Mouse (Mus musculus) hindbrain, embryonic 15.5 days (tissue): ENCODE results near the gene Nfatc2ip. TPM values are rescaled to one million over a fixed set of nuclear protein-coding genes. Genes with fewer than 3 reads are reported as not detected.

Experiments used
- ATAC-seq: fragments of 200-750 bp; cut with Nextera tagmentation; 2 replicates; pipeline ENCODE4 v1.8.0; 2017; ENCODE audit warnings: low read depth, moderate number of reproducible peaks, moderate TSS enrichment; ENCODE audit not compliant: low FRiP score
- H3K27ac ChIP-seq: fragments of 300-500 bp; sonication (generic); replicated peaks from 2 replicates; pipeline ENCODE4 v1.5.1; 2015; ENCODE audit warnings: mild to moderate bottlenecking, inconsistent platforms
- H3K27me3 ChIP-seq: fragments of 300-500 bp; sonication (generic); 2 replicates; pipeline ENCODE4 v1.6.1; 2015; ENCODE audit warnings: control low read depth, inconsistent platforms
- H3K36me3 ChIP-seq: fragments of 300-500 bp; sonication (generic); 2 replicates; pipeline ENCODE4 v1.6.1; 2015; ENCODE audit warnings: control low read depth, inconsistent platforms
- H3K4me1 ChIP-seq: fragments of 300-500 bp; sonication (generic); replicated peaks from 2 replicates; pipeline ENCODE4 v1.6.1; 2015; ENCODE audit warnings: control low read depth, inconsistent platforms
- H3K4me2 ChIP-seq: fragments of 300-500 bp; sonication (generic); 2 replicates; pipeline ENCODE4 v1.6.1; 2015; ENCODE audit warnings: moderate library complexity, mild to moderate bottlenecking, inconsistent platforms
- H3K4me3 ChIP-seq: fragments of 300-500 bp; sonication (generic); 2 replicates; pipeline ENCODE4 v1.5.1; 2015; ENCODE audit warnings: mild to moderate bottlenecking, inconsistent platforms
- H3K9ac ChIP-seq: fragments of 300-500 bp; sonication (generic); 2 replicates; pipeline ENCODE4 v1.6.1; 2015; ENCODE audit warnings: inconsistent platforms
- H3K9me3 ChIP-seq: fragments of 300-500 bp; sonication (generic); 2 replicates; pipeline ENCODE4 v1.6.1; 2016; ENCODE audit warnings: control low read depth, inconsistent platforms
- WGBS: fragments of 180-500 bp; shearing (Covaris S2); methylation state at CpG from one replicate; pipeline ENCODE4 v1.1.7; 2015; 5-methylcytosine and 5-hydroxymethylcytosine counted together
- polyA plus RNA-seq: library from polyadenylated mRNA; unstranded; fragments of >200 nt; fragmentation: Nextera tagmentation; extraction: Ambion mirVana; gene quantifications from 2 replicates; pipeline ENCODE4 v1.2.1, GENCODE M21; 2015

The Nfatc2ip gene
- polyA plus RNA-seq, 1 experiment from 2014 or later = 2.7 TPM

DNA sequence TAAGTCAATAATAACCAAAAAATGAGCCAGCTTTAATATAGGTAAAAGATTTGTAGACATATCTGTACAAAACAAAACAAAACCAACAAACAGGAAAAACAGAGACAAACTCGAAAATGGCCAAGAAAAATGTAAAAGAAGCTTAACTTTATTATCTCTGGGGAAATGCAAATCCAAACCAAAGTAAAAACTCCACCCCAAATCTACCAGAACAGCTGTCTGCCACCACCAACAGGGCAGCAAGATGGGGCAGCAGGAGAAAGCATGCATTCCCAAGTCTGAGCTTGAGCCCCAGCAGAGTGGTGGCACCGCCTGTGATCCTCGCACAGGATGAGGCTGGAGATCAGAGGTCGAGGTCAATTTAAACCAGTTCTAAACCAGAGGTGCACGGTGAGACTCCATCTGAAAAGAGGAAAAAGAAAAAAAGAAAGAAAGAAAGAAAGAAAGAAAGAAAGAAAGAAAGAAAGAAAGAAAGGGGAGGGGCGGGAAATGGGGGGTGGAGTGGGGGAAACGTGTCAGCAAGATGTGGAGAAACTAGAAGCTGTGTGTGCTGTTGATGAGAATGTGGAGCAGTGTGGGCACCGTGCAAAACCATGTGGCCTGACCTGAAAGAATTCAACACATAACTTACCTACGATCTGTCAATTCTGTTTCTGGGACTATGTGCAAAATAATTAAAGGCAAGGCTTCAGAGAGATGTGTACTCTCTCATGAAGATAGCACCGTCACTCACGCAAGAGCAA lies 43.1 kb downstream of the Nfatc2ip start:
- Histone ChIP-seq H3K4me1 (0 out of 2 replicates have a peak, but pooled peaks cover 6% of the 10 kb centered on the region), H3K36me3 (no peaks in the 10 kb centered on the region), H3K9ac (no peak overlapping the region), H3K27me3 (no peaks in the 10 kb centered on the region), H3K27ac (no peak overlapping the region), H3K4me3 (no peak overlapping the region), H3K4me2 (no peak overlapping the region), H3K9me3 (no peaks in the 10 kb centered on the region)
- ATAC-seq = no peak
- 63% methylated on average over 11 of the region's 11 CpGs for WGBS

DNA sequence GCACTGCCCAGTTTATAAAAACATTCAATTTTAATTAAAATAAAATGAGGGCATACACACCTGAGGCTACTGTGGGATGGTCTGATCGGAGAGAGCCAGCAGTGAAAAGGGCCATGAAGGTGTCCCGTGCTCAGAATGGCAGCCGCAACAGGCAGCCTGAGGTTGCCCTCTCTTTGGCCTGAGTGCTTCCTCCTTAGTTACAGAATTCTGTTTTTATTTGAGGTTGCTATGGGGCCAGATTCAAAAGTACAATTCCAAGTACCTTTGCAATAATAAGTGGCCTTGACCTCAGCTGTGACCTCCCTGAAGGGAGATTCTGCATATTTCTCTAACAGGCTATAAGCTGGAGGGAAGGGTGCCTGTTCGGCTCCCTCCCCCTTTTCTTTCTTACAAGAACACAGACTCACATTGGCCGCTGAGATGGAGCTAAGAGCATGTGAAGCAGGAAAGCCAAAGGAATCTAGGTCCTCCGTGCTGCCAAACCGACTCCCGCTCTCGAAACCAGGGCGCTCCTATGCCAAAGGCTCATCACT lies 45.1 kb downstream of the Nfatc2ip start:
- Histone ChIP-seq H3K9me3 (no peaks in the 10 kb centered on the region), H3K4me3 (peak overlapping the region; percentile 17; the same call in 1 of the 2 replicates), H3K4me2 (peak overlapping the region; percentile 51), H3K27me3 (no peaks in the 10 kb centered on the region), H3K4me1 (0 out of 2 replicates have a peak, but pooled peaks cover 6% of the 10 kb centered on the region), H3K27ac (peak overlapping the region; percentile 61), H3K9ac (no peak overlapping the region), H3K36me3 (no peaks in the 10 kb centered on the region)
- 48% methylated on average over 10 of the region's 10 CpGs for WGBS
- no peak for ATAC-seq

GRCm38 (mm10) chr7:126350748-126351418 lies 45.7 kb downstream of the Nfatc2ip start:
- H3K27ac ChIP-seq = peak overlapping the region; percentile 61
- no peaks in the 10 kb centered on the region for H3K27me3 ChIP-seq
- no peaks in the 10 kb centered on the region for H3K36me3 ChIP-seq
- H3K4me1 ChIP-seq = 0 out of 2 replicates have a peak, but pooled peaks cover 6% of the 10 kb centered on the region
- H3K9me3 ChIP-seq = no peaks in the 10 kb centered on the region
- peak overlapping the region; percentile 51 for H3K4me2 ChIP-seq
- no peak; the same call in 1 of the 2 replicates for ATAC-seq
- peak overlapping the region; percentile 17 for H3K4me3 ChIP-seq
- no peak overlapping the region for H3K9ac ChIP-seq
- WGBS = 59% methylated on average over 20 of the region's 20 CpGs

GRCm38 (mm10) chr7:126348293-126348692 lies 48.2 kb downstream of the Nfatc2ip start:
- H3K4me2 ChIP-seq = no peak overlapping the region
- H3K27me3 ChIP-seq = no peaks in the 10 kb centered on the region
- no peak for ATAC-seq
- H3K9ac ChIP-seq = no peak overlapping the region
- no peak overlapping the region for H3K27ac ChIP-seq
- no peaks in the 10 kb centered on the region for H3K9me3 ChIP-seq
- 74% methylated on average over 8 of the region's 8 CpGs for WGBS
- H3K36me3 ChIP-seq = no peaks in the 10 kb centered on the region
- no peak overlapping the region for H3K4me3 ChIP-seq
- 0 out of 2 replicates have a peak, but pooled peaks cover 6% of the 10 kb centered on the region for H3K4me1 ChIP-seq

- Histone ChIP-seq H3K9ac (no peak overlapping the region), H3K4me2 (no peak overlapping the region), H3K9me3 (no peaks in the 10 kb centered on the region), H3K36me3 (no peaks in the 10 kb centered on the region), H3K4me1 (0 out of 2 replicates have a peak, but pooled peaks cover 6% of the 10 kb centered on the region), H3K27ac (no peak overlapping the region), H3K4me3 (no peak overlapping the region), H3K27me3 (no peaks in the 10 kb centered on the region)
- ATAC-seq = no peak
- WGBS = 43% methylated on average over 1 of the region's 1 CpGs
Measured at GRCm38 (mm10) chr7:126347098-126347497, 49.4 kb downstream of the Nfatc2ip start.

DNA sequence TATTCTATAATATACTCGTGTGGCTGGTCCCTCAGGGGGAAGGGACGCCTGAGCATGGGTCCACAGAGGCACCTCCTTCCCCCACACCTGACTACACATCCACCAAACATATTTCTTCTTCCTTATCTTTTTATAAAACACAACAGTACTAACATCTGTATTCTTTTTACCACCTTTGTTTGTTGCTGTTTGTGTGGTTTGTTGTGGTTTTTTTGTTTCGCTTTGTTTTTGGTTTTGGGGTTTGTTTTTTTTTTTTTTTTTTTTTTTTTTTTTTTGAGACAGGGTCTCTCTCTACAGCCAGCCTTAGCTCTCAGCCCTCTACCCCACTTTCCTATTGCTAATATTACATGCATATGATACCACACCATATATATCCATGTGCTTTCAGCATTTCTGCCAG lies 50.6 kb downstream of the Nfatc2ip start:
- Histone ChIP-seq H3K27ac (no peak overlapping the region), H3K4me2 (no peak overlapping the region), H3K4me3 (no peak overlapping the region), H3K36me3 (no peaks in the 10 kb centered on the region), H3K9ac (no peak overlapping the region), H3K4me1 (no peaks in the 10 kb centered on the region), H3K27me3 (no peaks in the 10 kb centered on the region), H3K9me3 (no peaks in the 10 kb centered on the region)
- 57% methylated on average over 3 of the region's 3 CpGs for WGBS
- ATAC-seq = no peak

DNA sequence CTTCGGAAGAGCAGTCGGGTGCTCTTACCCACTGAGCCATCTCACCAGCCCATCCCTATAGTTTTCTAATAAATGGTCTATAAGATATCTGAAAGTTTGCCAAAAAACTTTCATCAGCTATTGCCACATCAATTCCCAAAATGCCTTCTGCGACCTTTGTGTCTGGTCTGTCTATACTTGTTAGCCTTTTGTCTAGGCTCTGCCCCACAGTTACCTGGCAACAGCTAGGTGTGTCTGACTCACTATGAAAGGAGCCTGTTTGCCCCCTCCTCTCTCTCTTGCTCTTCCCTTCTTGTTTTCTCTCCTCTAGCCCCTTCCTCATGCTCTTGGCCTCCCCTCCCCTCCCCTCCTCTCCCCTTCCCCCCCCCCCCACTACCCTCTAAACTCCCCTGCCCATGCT lies 51.0 kb downstream of the Nfatc2ip start:
- Histone ChIP-seq H3K4me3 (no peak overlapping the region), H3K27ac (no peak overlapping the region), H3K9ac (no peak overlapping the region), H3K4me2 (no peak overlapping the region), H3K27me3 (no peaks in the 10 kb centered on the region), H3K4me1 (no peaks in the 10 kb centered on the region), H3K9me3 (no peaks in the 10 kb centered on the region), H3K36me3 (no peaks in the 10 kb centered on the region)
- no peak for ATAC-seq
- whole genome bisulfite sequencing = 66% methylated on average over 3 of the region's 3 CpGs

DNA sequence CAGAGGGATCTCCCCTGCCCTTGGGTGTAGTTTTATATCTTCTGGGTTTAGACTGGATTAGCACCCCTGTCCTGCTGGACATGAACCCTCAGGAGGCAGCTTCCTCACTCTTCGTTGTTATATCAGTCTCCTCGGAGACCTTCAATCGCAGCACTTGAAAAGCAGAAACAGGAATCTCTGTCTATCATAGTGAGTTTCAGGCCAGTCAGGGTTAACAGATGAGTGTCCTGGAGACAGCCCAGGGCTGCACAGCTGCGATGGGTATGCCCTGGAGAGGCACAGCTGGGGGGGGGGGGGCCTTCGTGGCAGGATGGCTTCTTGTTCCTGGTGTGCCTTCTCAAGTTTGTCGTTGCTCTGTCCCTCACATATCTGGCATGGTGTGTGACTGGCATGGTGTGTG lies 55.6 kb downstream of the Nfatc2ip start:
- ATAC-seq = no peak
- WGBS = 55% methylated on average over 6 of the region's 6 CpGs

GRCm38 (mm10) chr7:126340206-126340618 lies 56.3 kb downstream of the Nfatc2ip start:
- no peaks in the 10 kb centered on the region for H3K9me3 ChIP-seq
- ATAC-seq = no peak
- no peaks in the 10 kb centered on the region for H3K27me3 ChIP-seq
- no peak overlapping the region for H3K4me2 ChIP-seq
- H3K4me3 ChIP-seq = no peak overlapping the region
- no peaks in the 10 kb centered on the region for H3K4me1 ChIP-seq
- H3K27ac ChIP-seq = no peak overlapping the region
- H3K9ac ChIP-seq = no peak overlapping the region
- 74% methylated on average over 6 of the region's 6 CpGs for WGBS
- H3K36me3 ChIP-seq = no peaks in the 10 kb centered on the region

More for the DNA sequence above, 55.6 kb downstream of the Nfatc2ip start:
- Histone ChIP-seq H3K4me1 (no peaks in the 10 kb centered on the region), H3K4me3 (no peak overlapping the region), H3K9ac (no peak overlapping the region), H3K9me3 (no peaks in the 10 kb centered on the region), H3K4me2 (no peak overlapping the region), H3K27me3 (no peaks in the 10 kb centered on the region), H3K36me3 (no peaks in the 10 kb centered on the region), H3K27ac (no peak overlapping the region)

- H3K9ac ChIP-seq = no peak overlapping the region
- WGBS = 75% methylated on average over 8 of the region's 8 CpGs
- H3K4me1 ChIP-seq = no peaks in the 10 kb centered on the region
- H3K27me3 ChIP-seq = no peaks in the 10 kb centered on the region
- H3K4me3 ChIP-seq = no peak overlapping the region
- H3K4me2 ChIP-seq = no peak overlapping the region
- no peak overlapping the region for H3K27ac ChIP-seq
- no peaks in the 10 kb centered on the region for H3K36me3 ChIP-seq
- ATAC-seq = no peak
- H3K9me3 ChIP-seq = no peaks in the 10 kb centered on the region
Measured at GRCm38 (mm10) chr7:126339521-126339971, 57.0 kb downstream of the Nfatc2ip start.

- H3K27ac ChIP-seq = no peak overlapping the region
- WGBS = 86% methylated on average over 8 of the region's 8 CpGs
- no peak for ATAC-seq
- no peaks in the 10 kb centered on the region for H3K36me3 ChIP-seq
- H3K9me3 ChIP-seq = no peaks in the 10 kb centered on the region
- no peaks in the 10 kb centered on the region for H3K27me3 ChIP-seq
- no peak overlapping the region for H3K4me2 ChIP-seq
- no peak overlapping the region for H3K9ac ChIP-seq
- H3K4me1 ChIP-seq = no peaks in the 10 kb centered on the region
- H3K4me3 ChIP-seq = no peak overlapping the region
Measured at GRCm38 (mm10) chr7:126338906-126339305, 57.6 kb downstream of the Nfatc2ip start.

DNA sequence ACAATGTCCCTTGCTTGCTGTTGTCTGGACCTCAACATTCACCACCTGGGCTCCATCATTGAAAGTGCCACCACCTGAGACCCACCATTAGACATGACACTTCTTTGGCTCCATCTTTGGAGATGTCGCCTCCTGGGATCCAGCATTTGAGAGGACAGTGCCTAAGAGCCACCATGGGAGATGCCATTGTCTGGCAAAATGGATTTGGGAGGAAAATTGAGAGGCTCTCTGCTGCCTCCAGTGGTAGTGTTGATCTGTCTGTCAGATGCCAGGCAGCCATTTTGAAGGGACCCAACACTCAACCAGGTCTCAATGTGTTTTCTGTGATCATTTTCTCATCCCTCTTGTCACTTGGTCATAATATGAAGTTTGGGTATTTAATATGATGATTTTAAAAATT lies 61.0 kb downstream of the Nfatc2ip start:
- H3K36me3 ChIP-seq = no peaks in the 10 kb centered on the region
- H3K4me1 ChIP-seq = no peaks in the 10 kb centered on the region
- no peak overlapping the region for H3K9ac ChIP-seq
- no peak overlapping the region for H3K27ac ChIP-seq
- H3K9me3 ChIP-seq = no peaks in the 10 kb centered on the region
- H3K4me2 ChIP-seq = no peak overlapping the region
- no peak overlapping the region for H3K4me3 ChIP-seq
- no peaks in the 10 kb centered on the region for H3K27me3 ChIP-seq
- ATAC-seq = no peak
- WGBS = 90% methylated on average over 1 of the region's 1 CpGs
